Mouse (Mus musculus): ENCODE measurements at regions not wholly inside any gene's neighbourhood (a gene's known extent, or its start where the extent isn't known, plus 50 kb on each side); places are given as distances from the start of the nearest gene placed in this dataset.

GRCm38 (mm10) chr8:34380615-34381014, 269.1 kb upstream of the Gm10131 start:
- no peak for TF ChIP-seq CTCF (conservative IDR thresholded peaks at IDR 0.05; ENCODE audit: low read length)
- no peak for TF ChIP-seq NANOG (IDR thresholded peaks at IDR 0.05; ENCODE audit: borderline replicate concordance, low read length)
- TF ChIP-seq POU5F1 (IDR thresholded peaks at IDR 0.05; ENCODE audit: borderline replicate concordance, low read length): no peak

Measured in E14TG2a.4 (cell line).